Mouse (Mus musculus): Measurements from ENCODE around the gene Amh.

GRCm38 (mm10) chr10:80843931-80844547, 39.0 kb downstream of the Amh start, which contains the start of gene Lingo3:
- TF ChIP-seq CTCF (IDR thresholded peaks at IDR 0.05; ENCODE audit: control insufficient read depth, insufficient read depth, insufficient replicate concordance, low read depth, low read length) = no peak
- no peak for TF ChIP-seq POLR2A (IDR thresholded peaks at IDR 0.05; ENCODE audit: control insufficient read depth, low read depth, low read length)
